Mouse (Mus musculus) midbrain, embryonic 10.5 days (tissue): ENCODE data around the gene Cyp2d40. TPM values are rescaled to one million over a fixed set of nuclear protein-coding genes. Genes with fewer than 3 reads are reported as not detected.

Experiments
- DNase-seq: peaks from one replicate; pipeline ENCODE4 v3.0.0-alpha.2; 2017; ENCODE audit warnings: low spot score
- H3K27ac ChIP-seq: fragments of 300-500 bp; sonication (generic); replicated peaks from 2 replicates; pipeline ENCODE4 v1.5.1; 2016; ENCODE audit warnings: mild to moderate bottlenecking
- H3K27me3 ChIP-seq: fragments of 300-500 bp; sonication (generic); 2 replicates; pipeline ENCODE4 v1.6.1; 2016; ENCODE audit warnings: low read depth, mild to moderate bottlenecking; ENCODE audit not compliant: poor library complexity, severe bottlenecking
- H3K36me3 ChIP-seq: fragments of 300-500 bp; sonication (generic); 2 replicates; pipeline ENCODE4 v1.6.1; 2016; ENCODE audit warnings: mild to moderate bottlenecking, moderate library complexity
- H3K4me1 ChIP-seq: fragments of 300-500 bp; sonication (generic); 2 replicates; pipeline ENCODE4 v1.6.1; 2016
- H3K4me3 ChIP-seq: fragments of 300-500 bp; sonication (generic); 2 replicates; pipeline ENCODE4 v1.5.1; 2016; ENCODE audit warnings: mild to moderate bottlenecking, moderate library complexity
- H3K9me3 ChIP-seq: fragments of 300-500 bp; sonication (generic); replicated peaks from 2 replicates; pipeline ENCODE4 v1.6.1; 2016; ENCODE audit warnings: mild to moderate bottlenecking
- WGBS: fragments of 180-500 bp; shearing (Covaris S2); methylation state at CpG from one replicate; pipeline ENCODE4 v1.1.7; 2016; 5-methylcytosine and 5-hydroxymethylcytosine counted together
- polyA plus RNA-seq: library from polyadenylated mRNA; unstranded; fragments of >200 nt; fragmentation: Nextera tagmentation; extraction: Ambion mirVana; gene quantifications from 2 replicates; pipeline ENCODE4 v1.2.1, GENCODE M21; 2016

Gene Cyp2d40
- polyA plus RNA-seq = not detected in 2 replicates

DNA sequence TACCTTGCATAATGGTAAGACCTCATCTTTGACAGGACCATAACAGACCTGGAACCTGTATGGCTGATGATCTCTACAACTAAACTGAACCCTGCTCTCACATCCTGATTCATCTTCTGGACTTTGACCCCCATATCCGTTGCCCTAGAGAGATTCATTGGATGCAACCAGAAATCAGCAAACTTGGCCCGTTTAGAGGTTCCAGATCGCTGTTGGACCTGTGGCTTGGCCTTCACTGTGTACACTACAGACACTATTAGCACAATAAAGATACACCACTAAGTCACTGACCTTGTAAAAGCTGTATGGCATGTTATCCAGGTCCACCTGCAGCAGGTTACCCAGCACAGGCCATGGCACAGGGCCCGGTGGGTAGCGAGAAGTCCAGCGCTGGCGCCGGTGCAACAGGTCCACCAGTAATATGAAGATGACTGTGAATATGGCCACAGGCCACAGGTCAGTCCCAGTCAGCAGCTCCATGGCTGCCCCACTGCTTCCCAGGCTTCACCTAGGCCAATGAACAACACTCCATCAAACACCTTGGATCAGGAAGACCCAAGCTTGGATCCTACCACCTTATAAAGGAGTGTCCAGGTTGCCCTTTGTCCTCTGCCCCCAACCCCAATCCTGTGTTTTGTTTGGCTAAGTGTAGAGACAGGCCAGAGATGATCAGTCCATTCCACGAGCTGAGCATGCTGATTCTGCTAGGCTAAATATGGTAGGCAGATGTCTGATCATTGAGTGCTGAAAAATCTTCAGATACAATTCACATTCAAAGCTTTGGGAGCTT is at the start of gene Cyp2d40:
TSS of gene Cyp2d40 (minus strand) at position 553 of the 790 bp plus-strand sequence.
- Histone ChIP-seq H3K4me1 (no peaks in the 10 kb centered on the region), H3K4me3 (no peak within 1 kb of the TSS), H3K27ac (no peak within 1 kb of the TSS), H3K9me3 (no peaks in the 10 kb centered on the region), H3K27me3 (no peaks in the 10 kb centered on the region), H3K36me3 (no peaks in the 10 kb centered on the region)
- WGBS = 95% methylated on average over 9 of the region's 9 CpGs
- DNase-seq = no peak

DNA sequence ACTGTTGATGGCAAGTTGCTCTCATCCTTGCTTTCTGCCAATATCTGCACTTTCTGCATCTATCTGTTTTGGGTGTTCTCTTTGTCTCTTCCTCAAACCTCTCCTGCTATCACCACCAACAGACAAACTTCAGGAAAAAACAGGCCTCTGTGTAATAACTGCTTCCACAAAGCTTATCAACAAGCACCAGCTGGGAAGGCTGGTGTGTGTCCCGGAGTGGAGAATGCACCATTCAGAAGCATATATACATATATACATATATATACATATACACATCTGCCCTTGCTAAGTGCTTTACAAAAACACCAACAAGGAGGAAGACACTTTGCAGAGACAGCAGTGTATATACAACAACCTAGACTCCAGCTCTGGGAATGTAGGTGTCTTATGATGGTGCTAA is 46.6 kb upstream of the Cyp2d40 start:
- Histone ChIP-seq H3K27me3 (no peaks in the 10 kb centered on the region), H3K27ac (no peak overlapping the region), H3K9me3 (no peaks in the 10 kb centered on the region), H3K4me1 (peaks cover 7% of the 10 kb centered on the region), H3K36me3 (peaks cover 48% of the 10 kb centered on the region), H3K4me3 (no peak overlapping the region)
- WGBS = 92% methylated on average over 1 of the region's 1 CpGs
- DNase-seq = no peak

DNA sequence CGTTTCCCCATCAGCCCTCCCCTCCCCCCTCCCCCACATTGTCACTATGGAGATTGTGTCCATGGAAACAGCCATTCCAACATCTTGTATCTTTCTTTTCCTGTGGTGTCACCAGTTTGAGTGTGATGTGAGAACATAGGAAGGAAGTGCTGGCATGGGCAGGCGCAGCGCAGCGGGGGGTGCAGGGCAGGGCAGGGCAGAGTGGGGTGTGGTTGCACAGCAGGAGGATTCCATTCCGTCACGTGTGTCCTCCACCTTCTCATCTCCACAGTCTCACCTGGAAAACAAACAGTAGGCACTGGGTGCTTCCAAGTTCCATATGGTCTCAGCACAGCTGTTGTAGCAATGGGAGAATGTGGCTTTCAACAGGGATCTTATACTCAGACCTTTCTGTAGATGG is 45.5 kb upstream of the Cyp2d40 start:
- Histone ChIP-seq H3K27me3 (no peaks in the 10 kb centered on the region), H3K36me3 (peaks cover 41% of the 10 kb centered on the region), H3K27ac (no peak overlapping the region), H3K4me3 (no peak overlapping the region), H3K9me3 (no peaks in the 10 kb centered on the region), H3K4me1 (peaks cover 7% of the 10 kb centered on the region)
- no peak for DNase-seq
- WGBS = 85% methylated on average over 6 of the region's 6 CpGs

DNA sequence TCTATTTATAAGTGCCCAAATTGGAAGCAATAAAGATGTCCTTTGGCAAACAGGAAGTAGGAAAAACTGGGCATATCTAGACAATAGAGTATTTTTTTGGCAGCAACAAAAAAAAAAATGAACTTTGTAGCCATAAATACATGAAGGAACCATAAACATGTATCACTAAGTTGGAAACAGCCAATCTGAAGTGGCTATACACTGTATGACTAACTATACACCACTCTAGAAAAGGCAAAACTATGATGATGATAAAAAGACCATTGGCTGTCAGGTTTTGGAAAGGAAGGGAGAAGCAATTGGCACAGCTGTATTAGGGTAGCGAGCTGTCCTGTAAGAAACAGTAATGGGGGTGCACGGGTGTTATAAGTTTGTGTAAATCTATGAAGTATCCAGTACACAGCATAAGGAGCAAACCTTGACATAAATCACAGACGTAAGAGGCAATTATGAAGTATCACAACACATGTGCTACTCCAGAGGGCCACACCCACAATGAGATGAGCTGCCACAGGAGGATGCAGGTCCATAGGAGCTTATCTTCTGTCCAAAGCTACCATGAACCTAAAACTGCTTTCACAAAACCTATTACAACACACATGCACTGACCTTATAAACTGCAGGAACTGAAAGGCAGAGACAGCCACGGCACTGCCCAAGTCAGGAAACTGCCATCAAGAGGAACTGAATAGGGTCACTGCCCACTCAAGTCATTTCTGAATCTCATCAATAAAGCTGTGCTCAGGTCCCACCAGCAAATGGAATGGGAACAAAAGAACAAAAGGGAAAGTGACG is 43.2 kb upstream of the Cyp2d40 start:
- 84% methylated on average over 5 of the region's 5 CpGs for WGBS
- H3K36me3 ChIP-seq = peaks cover 24% of the 10 kb centered on the region

DNA sequence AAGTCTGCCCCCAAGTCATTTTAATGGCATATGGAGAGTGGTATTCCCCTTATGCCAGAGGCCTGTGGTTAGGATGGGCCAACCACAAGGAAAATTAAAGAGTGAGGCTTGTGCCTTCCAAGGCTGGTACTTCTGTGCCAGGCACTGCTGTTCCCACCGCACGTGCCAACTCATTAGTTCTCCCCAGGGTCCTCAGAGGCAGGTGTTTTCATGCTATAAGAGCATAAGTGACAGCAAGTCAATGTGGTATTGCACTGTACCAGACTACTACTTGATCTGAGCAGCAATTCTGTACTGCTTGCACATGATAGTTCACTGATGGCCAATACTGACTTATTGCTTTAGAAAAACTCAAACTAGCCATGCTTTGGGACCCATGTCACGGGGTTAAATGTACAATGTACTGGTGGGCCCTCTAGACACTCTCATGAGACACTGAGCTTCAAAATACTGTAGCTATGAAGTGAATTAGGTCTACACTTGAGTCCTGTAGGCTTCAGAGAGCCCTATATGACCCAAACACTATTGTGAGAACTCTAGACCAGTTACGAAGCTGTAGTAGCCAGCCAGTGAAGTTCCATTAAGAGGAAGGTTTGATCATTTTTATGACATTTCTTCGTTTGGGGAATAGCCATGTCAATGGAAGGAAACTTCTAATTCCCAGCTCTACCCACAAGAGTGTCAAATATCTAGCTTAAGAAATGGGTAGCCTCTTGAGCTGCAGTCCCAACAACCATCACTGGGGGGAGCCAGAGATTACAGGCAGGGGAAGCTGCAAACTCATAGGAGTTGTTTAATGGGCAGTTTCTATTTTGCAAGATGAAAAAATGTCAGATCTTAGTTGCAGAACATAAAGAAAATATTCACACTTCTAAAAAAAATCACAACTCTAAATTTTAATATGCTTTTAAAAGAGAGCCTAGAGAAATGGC is 41.0 kb upstream of the Cyp2d40 start:
- H3K36me3 ChIP-seq = peaks cover 6% of the 10 kb centered on the region
- 75% methylated on average over 5 of the region's 5 CpGs for WGBS
- H3K27ac ChIP-seq = no peak overlapping the region
- H3K9me3 ChIP-seq = no peaks in the 10 kb centered on the region
- peak; percentile 74 for DNase-seq
- H3K4me1 ChIP-seq = peaks cover 8% of the 10 kb centered on the region
- no peak overlapping the region for H3K4me3 ChIP-seq
- no peaks in the 10 kb centered on the region for H3K27me3 ChIP-seq

More for the DNA sequence above, 43.2 kb upstream of the Cyp2d40 start:
- DNase-seq = no peak
- H3K27me3 ChIP-seq = no peaks in the 10 kb centered on the region
- H3K4me3 ChIP-seq = no peak overlapping the region
- peaks cover 9% of the 10 kb centered on the region for H3K4me1 ChIP-seq
- no peak overlapping the region for H3K27ac ChIP-seq
- no peaks in the 10 kb centered on the region for H3K9me3 ChIP-seq

DNA sequence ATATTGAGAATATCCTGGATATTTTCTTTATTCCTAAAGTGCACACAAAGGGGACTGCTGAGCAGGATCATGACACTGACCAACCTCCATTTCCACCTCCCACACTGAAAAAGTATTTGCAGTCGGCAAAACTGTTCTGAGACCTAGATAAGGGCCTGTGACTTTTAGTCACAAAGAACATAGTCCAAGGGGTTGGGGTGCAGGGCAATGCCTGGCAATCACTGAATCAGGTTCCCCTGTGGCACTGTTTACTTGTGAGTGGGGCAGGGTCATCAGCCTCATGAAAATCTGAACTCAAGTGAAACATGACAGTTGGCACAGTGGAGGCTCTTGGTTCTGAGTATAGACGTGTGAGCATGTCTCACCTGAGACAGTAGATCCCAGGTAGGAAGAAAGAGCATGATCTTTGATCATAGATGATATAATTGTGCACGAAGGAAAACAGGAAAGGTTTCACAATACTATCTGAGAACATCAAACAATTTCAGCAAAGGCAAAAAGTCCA is 32.0 kb upstream of the Cyp2d40 start:
- H3K27ac ChIP-seq = no peak overlapping the region
- no peaks in the 10 kb centered on the region for H3K36me3 ChIP-seq
- no peaks in the 10 kb centered on the region for H3K9me3 ChIP-seq
- 83% methylated on average over 3 of the region's 3 CpGs for WGBS
- H3K4me3 ChIP-seq = no peak overlapping the region
- no peaks in the 10 kb centered on the region for H3K4me1 ChIP-seq
- DNase-seq = no peak
- no peaks in the 10 kb centered on the region for H3K27me3 ChIP-seq

DNA sequence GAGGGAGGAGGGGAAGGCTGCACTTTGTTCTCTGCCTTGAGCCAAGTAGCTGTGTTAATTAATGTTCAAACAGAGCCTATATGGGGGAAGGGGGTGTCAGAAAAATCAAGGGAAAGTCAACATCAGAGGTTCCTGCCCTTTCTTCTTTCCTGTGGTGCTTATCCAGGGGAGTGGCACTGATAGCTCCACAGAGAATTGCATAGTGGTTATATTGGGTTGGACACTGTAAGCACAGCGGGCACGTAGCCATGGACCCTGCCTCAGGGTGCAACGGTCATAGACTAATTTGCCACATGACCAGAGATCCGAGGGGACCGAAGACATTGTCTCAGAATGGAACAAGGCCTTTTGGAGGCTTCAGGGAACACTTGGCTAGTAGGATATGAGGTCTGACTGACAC is 30.3 kb upstream of the Cyp2d40 start, which contains the start of gene Cyp2d26:
TSS of gene Cyp2d26 (minus strand) at position 18 of the 400 bp plus-strand sequence.
- Histone ChIP-seq H3K4me3 (no peak within 1 kb of the TSS), H3K27me3 (no peaks in the 10 kb centered on the region), H3K27ac (no peak within 1 kb of the TSS), H3K4me1 (no peaks in the 10 kb centered on the region), H3K36me3 (no peaks in the 10 kb centered on the region), H3K9me3 (no peaks in the 10 kb centered on the region)
- DNase-seq = no peak
- 89% methylated on average over 5 of the region's 5 CpGs for WGBS

DNA sequence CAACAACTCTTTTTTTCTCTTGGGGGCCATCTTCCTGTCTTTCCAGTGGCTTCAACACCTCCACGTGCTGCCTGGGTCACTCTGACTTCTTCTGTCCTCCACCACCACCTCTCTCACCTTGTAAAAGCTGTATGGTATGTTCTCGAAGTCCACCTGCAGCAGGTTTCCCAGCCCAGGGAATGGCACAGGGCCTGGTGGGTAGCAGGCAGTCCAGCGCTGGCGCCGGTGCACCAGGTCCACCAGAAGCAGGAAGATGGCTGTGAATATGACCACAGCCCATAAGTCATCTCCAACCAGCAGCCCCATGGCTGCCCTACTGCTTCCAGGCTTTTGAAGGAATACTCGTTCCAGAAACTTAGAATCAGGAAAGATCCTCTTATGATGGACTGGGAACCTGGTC is 29.9 kb upstream of the Cyp2d40 start:
- Histone ChIP-seq H3K4me1 (no peaks in the 10 kb centered on the region), H3K9me3 (no peaks in the 10 kb centered on the region), H3K27ac (no peak overlapping the region), H3K4me3 (no peak overlapping the region), H3K27me3 (no peaks in the 10 kb centered on the region), H3K36me3 (no peaks in the 10 kb centered on the region)
- no peak for DNase-seq
- WGBS = 88% methylated on average over 6 of the region's 6 CpGs

DNA sequence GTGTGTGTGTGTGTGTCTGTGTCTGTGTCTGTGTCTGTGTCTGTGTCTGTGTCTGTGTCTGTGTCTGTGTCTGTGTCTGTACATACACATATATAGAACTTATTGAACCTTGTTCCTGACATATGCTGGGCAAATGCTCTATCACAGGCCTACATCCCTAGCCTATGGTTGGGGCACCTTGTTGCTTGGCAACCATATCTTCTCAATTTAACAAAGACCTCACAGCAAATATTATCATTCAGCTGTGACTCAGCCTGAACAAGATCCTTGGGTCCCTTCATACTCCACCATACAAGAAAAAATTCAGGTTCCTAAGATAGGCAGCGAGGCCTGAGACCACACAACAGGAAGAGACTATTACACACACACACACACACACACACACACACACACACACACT is 29.5 kb upstream of the Cyp2d40 start:
- Histone ChIP-seq H3K4me1 (no peaks in the 10 kb centered on the region), H3K27ac (no peak overlapping the region), H3K36me3 (no peaks in the 10 kb centered on the region), H3K9me3 (no peaks in the 10 kb centered on the region), H3K4me3 (no peak overlapping the region), H3K27me3 (no peaks in the 10 kb centered on the region)
- no peak for DNase-seq
- 82% methylated on average over 1 of the region's 1 CpGs for WGBS

DNA sequence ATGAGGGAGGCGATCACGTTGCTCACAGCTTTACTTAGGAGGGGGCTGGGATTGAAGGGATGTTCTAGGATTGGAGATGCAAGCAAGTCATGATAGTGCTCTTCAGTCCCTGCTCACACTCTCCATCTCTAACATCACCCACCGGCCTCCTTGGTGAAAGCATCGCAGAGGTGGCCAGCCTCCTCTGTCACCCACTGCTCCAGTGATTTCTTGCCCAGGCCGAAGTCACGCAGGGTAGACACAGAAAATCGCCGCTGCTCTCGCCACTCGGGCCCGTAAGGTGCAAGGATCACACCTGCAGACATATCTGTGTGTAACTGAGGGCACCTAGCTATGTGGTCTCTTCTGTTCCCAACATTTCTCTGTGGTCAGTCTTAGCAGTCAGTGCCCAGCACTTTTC is 28.6 kb upstream of the Cyp2d40 start:
- no peak for DNase-seq
- no peaks in the 10 kb centered on the region for H3K27me3 ChIP-seq
- no peak overlapping the region for H3K27ac ChIP-seq
- no peaks in the 10 kb centered on the region for H3K4me1 ChIP-seq
- H3K4me3 ChIP-seq = no peak overlapping the region
- H3K9me3 ChIP-seq = no peaks in the 10 kb centered on the region
- 93% methylated on average over 11 of the region's 11 CpGs for WGBS
- no peaks in the 10 kb centered on the region for H3K36me3 ChIP-seq

DNA sequence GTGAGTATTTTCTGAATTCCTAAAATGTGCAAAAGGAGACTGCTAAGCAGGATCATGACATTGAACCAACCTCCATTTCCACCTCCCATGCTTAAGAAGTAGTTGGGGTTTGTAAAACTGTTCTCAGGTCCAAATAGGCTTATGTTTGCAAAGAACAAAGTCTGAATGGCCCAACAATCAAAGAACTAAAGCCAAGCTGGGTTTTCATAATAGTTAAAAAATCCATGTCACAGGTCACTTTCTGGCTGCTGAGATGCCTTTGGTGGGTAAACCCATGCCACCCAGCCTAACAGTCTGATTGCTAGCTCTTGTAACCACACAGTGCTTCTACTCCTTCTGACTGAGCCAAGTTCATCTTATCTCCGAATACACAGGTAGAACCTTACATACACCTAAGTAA is 20.6 kb upstream of the Cyp2d40 start:
- Histone ChIP-seq H3K27me3 (no peaks in the 10 kb centered on the region), H3K27ac (no peak overlapping the region), H3K9me3 (no peaks in the 10 kb centered on the region), H3K36me3 (no peaks in the 10 kb centered on the region), H3K4me3 (no peak overlapping the region), H3K4me1 (no peaks in the 10 kb centered on the region)
- WGBS = 73% methylated on average over 1 of the region's 1 CpGs
- no peak for DNase-seq

DNA sequence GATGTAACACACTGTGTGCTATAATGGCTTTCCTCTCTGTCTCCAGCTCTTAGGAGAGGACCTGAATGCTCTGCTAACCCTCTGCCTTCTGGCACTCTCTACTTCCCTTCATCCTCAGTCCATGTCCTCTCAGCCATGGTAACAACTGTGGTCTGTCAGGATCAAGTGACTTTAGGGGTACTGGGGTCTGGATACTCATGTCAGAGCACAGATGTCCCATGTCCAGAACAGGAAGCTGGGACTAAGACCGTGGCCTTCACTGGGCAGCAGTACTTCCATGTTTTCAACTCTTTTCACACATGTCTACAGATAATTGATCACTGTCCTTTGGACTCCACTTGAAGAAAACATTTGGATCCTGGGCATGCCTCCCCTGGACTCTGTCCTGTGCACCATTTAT is 19.8 kb upstream of the Cyp2d40 start:
- Histone ChIP-seq H3K27me3 (no peaks in the 10 kb centered on the region), H3K4me1 (no peaks in the 10 kb centered on the region), H3K4me3 (no peak overlapping the region), H3K27ac (no peak overlapping the region), H3K9me3 (no peaks in the 10 kb centered on the region), H3K36me3 (no peaks in the 10 kb centered on the region)
- WGBS = 95% methylated on average over 1 of the region's 1 CpGs
- DNase-seq = no peak
